Mouse (Mus musculus): ENCODE data around the gene Vip.

GRCm38 (mm10) chr10:5626268-5626667, 12.8 kb upstream of the Vip start:
- TF ChIP-seq CHD2 (IDR thresholded peaks at IDR 0.05; ENCODE audit: low read depth, low read length) = no peak
- no peak for TF ChIP-seq HCFC1 (IDR thresholded peaks at IDR 0.05; ENCODE audit: borderline replicate concordance, insufficient read depth, low read length)
- TF ChIP-seq MAFK (IDR thresholded peaks at IDR 0.05; ENCODE audit: insufficient read depth, low read depth, low read length) = no peak

All from ES-E14 (cell line).